Mouse (Mus musculus) neural tube, embryonic 11.5 days (tissue): Measurements from ENCODE around the gene Cmc1. TPM values are rescaled to one million over a fixed set of nuclear protein-coding genes. Genes with fewer than 3 reads are reported as not detected.

ENCODE experiments used
- ATAC-seq: fragments of 200-750 bp; cut with Nextera tagmentation; 2 replicates; pipeline ENCODE4 v1.8.0; 2017; ENCODE audit warnings: moderate number of reproducible peaks, mild to moderate bottlenecking, moderate TSS enrichment, moderate library complexity; ENCODE audit not compliant: insufficient read depth, low FRiP score, low TSS enrichment
- DNase-seq: peaks from one replicate; pipeline ENCODE4 v3.0.0-alpha.2; 2015; ENCODE audit warnings: low spot score
- H3K27ac ChIP-seq: fragments of 300-500 bp; sonication (generic); 2 replicates; pipeline ENCODE4 v1.5.1; 2014; ENCODE audit warnings: low read depth, mild to moderate bottlenecking, low read length
- H3K27me3 ChIP-seq: fragments of 300-500 bp; sonication (generic); 2 replicates; pipeline ENCODE4 v1.6.1; 2014; ENCODE audit warnings: mild to moderate bottlenecking, low read length, mixed read lengths; ENCODE audit not compliant: control insufficient read depth, insufficient read depth
- H3K36me3 ChIP-seq: fragments of 300-500 bp; sonication (generic); 2 replicates; pipeline ENCODE4 v1.6.1; 2014; ENCODE audit warnings: mild to moderate bottlenecking, low read length, moderate library complexity, mixed read lengths; ENCODE audit not compliant: control insufficient read depth, insufficient read depth
- H3K4me1 ChIP-seq: fragments of 300-500 bp; sonication (generic); 2 replicates; pipeline ENCODE4 v1.6.1; 2014; ENCODE audit warnings: low read length, mixed read lengths; ENCODE audit not compliant: control insufficient read depth, insufficient read depth
- H3K4me2 ChIP-seq: fragments of 300-500 bp; sonication (generic); 2 replicates; pipeline ENCODE4 v1.6.1; 2014; ENCODE audit warnings: low read depth, mild to moderate bottlenecking, moderate library complexity
- H3K4me3 ChIP-seq: fragments of 300-500 bp; sonication (generic); 2 replicates; pipeline ENCODE4 v1.5.1; 2014; ENCODE audit warnings: low read depth, low read length
- H3K9ac ChIP-seq: fragments of 300-500 bp; sonication (generic); 2 replicates; pipeline ENCODE4 v1.6.1; 2014; ENCODE audit warnings: mild to moderate bottlenecking, low read length
- H3K9me3 ChIP-seq: fragments of 300-500 bp; sonication (generic); 2 replicates; pipeline ENCODE4 v1.6.1; 2016; ENCODE audit warnings: low read length; ENCODE audit not compliant: control insufficient read depth
- WGBS: fragments of 180-500 bp; shearing (Covaris S2); extraction: QIAGEN DNeasy Blood & Tissue Kit; methylation state at CpG from one replicate; pipeline ENCODE4 v1.1.7; 2014; 5-methylcytosine and 5-hydroxymethylcytosine counted together
- polyA plus RNA-seq: library from polyadenylated mRNA; unstranded; fragments of >200 nt; fragmentation: Nextera tagmentation; extraction: Ambion mirVana; gene quantifications from 2 replicates; pipeline ENCODE4 v1.2.1, GENCODE M21; 2014

Gene Cmc1
- polyA plus RNA-seq: 38.7 and 40.5 TPM in 2 replicates

DNA sequence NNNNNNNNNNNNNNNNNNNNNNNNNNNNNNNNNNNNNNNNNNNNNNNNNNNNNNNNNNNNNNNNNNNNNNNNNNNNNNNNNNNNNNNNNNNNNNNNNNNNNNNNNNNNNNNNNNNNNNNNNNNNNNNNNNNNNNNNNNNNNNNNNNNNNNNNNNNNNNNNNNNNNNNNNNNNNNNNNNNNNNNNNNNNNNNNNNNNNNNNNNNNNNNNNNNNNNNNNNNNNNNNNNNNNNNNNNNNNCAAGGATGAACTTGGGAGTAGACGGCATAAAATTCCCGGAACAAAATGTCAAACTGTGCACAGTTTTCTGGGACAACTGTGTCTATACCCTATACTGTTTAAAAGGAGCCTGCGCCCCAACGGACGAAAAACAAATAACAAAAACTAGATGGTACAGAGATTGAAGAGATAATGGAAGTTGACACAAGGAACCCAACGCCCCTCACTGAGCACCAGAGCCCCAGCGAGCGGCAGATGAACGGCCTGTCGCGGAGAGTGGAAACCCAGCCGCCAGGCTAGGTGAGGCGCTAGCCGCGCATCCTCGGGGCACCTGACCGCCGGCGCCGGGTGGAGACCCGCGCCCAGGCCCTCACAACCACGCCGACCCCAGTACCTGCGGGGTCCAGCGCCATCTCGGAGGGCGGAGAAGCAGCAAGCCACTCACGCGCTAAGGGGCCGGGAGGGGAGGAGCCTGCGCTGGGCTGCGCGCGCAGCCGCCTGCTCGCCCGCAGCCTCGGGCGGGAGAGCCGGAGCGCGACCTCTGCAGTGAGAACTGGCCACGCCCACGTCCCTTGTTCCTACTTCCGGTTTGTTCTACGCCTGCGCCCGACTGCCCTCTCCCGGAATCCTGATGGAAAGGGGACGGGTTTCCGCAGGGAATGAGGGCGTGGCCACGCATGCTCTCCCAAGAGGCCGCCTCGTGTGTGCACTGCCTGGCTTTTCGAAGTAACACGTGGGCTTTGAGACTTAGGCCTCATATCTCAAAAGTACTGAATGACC, at the start of gene Cmc1:
Gene Cmc1, minus strand, starts transcription at position 771 of the 996 bp plus-strand sequence.
- Histone ChIP-seq H3K27me3 (no peaks in the 10 kb centered on the region), H3K4me1 (no peaks in the 10 kb centered on the region), H3K27ac (no peak within 1 kb of the TSS), H3K4me3 (peak within 1 kb of the TSS; percentile 79), H3K9ac (peak within 1 kb of the TSS; percentile 88), H3K36me3 (no peaks in the 10 kb centered on the region), H3K4me2 (peak within 1 kb of the TSS; percentile 43), H3K9me3 (no peaks in the 10 kb centered on the region)
- peak; percentile 96 for ATAC-seq
- DNase-seq: peak; percentile 99
- WGBS: 2% methylated on average over 56 of the region's 58 CpGs

DNA sequence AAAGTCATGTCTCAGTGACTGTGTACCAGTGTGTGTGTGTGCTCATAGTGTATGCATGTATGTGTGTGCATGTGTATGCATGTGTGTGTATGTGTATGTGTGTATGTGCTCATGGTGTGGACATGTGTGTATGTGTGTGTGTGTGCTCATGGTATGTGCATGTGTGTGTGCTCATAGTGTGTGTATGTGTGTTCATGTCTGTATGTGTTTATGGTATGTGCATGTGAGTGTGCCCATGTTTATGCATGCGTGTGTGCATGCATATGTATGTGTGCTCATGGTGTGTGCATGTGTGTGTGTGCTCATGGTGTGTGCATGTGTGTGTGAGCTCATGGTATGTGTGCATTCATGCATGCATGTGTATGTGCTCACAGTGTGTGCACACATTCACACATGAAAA, 48.6 kb upstream of the Cmc1 start:
- ATAC-seq: no peak
- Histone ChIP-seq H3K9me3 (no peaks in the 10 kb centered on the region), H3K4me1 (no peaks in the 10 kb centered on the region), H3K36me3 (no peaks in the 10 kb centered on the region), H3K27me3 (no peaks in the 10 kb centered on the region), H3K27ac (no peak overlapping the region), H3K9ac (no peak overlapping the region), H3K4me3 (no peak overlapping the region), H3K4me2 (no peak overlapping the region)
- WGBS: 87% methylated on average over 1 of the region's 1 CpGs
- no peak for DNase-seq

DNA sequence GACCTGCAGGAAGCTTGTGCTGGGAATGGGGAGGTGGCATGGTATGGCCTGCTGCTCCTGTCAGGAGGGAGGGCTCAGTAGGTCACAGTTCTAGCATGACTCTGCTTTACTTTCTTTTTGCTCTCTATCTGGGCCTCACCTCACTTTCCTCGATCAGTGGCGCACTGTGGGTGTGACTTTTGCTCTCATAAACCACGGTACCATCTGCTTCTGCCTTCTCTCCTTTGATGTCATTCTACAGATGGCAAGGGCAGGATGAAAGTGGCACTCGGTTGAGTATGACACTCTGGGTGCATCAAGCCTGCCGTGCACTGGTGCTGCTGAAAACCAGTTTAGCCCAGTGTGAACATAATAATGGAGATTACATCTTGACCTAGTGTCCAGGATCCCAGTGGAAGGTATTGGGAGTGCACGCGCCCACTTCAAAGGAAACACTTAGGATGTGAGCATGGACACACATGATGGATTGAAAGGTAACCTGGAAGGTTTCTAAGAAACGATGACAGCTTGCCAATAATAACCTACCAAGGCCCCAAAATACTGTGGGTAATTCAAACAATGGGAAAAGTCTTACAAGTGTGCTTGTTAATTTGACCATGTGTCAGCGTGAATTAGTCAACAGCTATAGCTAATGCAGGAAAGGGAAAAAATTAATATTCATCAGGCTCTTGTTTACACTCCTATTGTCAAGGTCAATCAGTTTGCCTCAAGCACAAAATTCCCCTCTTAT, 46.8 kb upstream of the Cmc1 start:
- DNase-seq: no peak

DNA sequence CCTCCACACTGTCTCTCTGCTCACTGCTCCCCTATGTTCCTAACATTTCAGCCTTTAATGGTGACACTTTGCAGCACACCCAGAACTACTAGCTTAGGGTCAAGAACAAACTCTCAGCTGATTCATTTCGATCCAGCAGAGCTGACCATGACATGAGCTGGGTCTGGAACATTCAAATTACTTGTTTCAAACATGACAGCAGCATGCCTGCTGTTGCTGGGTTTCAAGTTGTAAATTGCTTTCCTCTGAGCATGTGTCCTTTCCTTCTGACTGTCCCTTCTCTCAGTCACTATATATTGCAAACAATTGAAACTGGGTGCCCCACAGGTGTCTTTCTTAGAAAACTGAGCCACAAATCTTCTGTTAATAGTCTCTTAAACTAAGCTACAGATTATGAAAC, 43.3 kb upstream of the Cmc1 start:
- WGBS: 96% methylated on average over 1 of the region's 1 CpGs
- DNase-seq: no peak
- no peaks in the 10 kb centered on the region for H3K36me3 ChIP-seq
- no peak overlapping the region for H3K27ac ChIP-seq
- no peaks in the 10 kb centered on the region for H3K9me3 ChIP-seq
- no peaks in the 10 kb centered on the region for H3K27me3 ChIP-seq
- no peak overlapping the region for H3K4me3 ChIP-seq
- H3K4me1 ChIP-seq: no peaks in the 10 kb centered on the region
- no peak for ATAC-seq
- H3K4me2 ChIP-seq: no peak overlapping the region
- no peak overlapping the region for H3K9ac ChIP-seq

More for the DNA sequence above, 46.8 kb upstream of the Cmc1 start:
- no peak overlapping the region for H3K4me2 ChIP-seq
- no peaks in the 10 kb centered on the region for H3K9me3 ChIP-seq
- ATAC-seq: no peak
- no peak overlapping the region for H3K27ac ChIP-seq
- H3K36me3 ChIP-seq: no peaks in the 10 kb centered on the region
- H3K4me3 ChIP-seq: no peak overlapping the region
- no peaks in the 10 kb centered on the region for H3K27me3 ChIP-seq
- H3K4me1 ChIP-seq: no peaks in the 10 kb centered on the region
- H3K9ac ChIP-seq: no peak overlapping the region
- 90% methylated on average over 9 of the region's 9 CpGs for WGBS

DNA sequence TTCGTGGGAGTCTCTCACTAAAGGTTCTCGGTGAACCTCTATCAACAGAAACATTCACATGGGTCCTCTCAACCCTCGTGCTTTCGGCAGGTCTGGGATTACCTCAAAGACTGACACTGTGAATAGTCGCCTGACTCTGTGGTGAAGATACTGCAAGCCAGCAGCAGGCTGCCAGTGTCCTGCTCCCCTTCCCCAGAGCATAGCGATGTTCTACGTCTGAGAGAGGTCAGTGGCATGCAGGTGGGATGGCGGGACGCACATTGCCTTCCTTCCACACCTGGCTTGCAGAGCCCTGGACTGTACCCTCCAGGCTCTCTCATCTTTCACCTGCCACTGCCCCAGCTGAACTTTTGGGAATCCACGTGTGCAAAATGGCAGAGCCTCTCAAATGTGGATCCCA, 41.3 kb upstream of the Cmc1 start:
- H3K9me3 ChIP-seq: no peaks in the 10 kb centered on the region
- H3K9ac ChIP-seq: no peak overlapping the region
- ATAC-seq: no peak
- H3K27me3 ChIP-seq: no peaks in the 10 kb centered on the region
- H3K4me2 ChIP-seq: no peak overlapping the region
- H3K4me1 ChIP-seq: no peaks in the 10 kb centered on the region
- H3K4me3 ChIP-seq: no peak overlapping the region
- no peak for DNase-seq
- H3K27ac ChIP-seq: no peak overlapping the region
- H3K36me3 ChIP-seq: no peaks in the 10 kb centered on the region
- WGBS: 83% methylated on average over 10 of the region's 10 CpGs

DNA sequence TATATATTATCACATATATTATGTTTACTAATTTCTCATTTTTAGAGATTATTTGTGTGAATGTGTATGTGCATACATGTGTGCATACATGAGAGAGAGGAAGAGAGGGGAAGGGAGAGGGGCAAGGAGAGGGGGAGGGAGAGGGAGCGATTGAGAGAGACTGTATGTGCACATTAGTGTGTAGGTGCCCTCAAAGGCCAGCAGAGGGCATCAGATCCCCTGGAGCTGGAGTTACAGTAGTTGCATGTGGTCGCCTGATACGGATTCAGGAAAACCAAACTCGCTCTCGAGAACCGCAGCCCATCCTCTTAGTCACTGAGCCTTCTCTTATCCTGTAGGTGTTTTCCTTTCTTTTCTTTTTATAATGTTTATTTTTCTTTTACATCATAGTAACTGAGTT, 38.4 kb upstream of the Cmc1 start:
- no peak overlapping the region for H3K27ac ChIP-seq
- no peak overlapping the region for H3K4me3 ChIP-seq
- H3K4me2 ChIP-seq: no peak overlapping the region
- whole genome bisulfite sequencing: 93% methylated on average over 6 of the region's 6 CpGs
- H3K27me3 ChIP-seq: no peaks in the 10 kb centered on the region
- DNase-seq (no peak), ATAC-seq (no peak)
- no peaks in the 10 kb centered on the region for H3K9me3 ChIP-seq
- no peak overlapping the region for H3K9ac ChIP-seq
- no peaks in the 10 kb centered on the region for H3K4me1 ChIP-seq
- H3K36me3 ChIP-seq: no peaks in the 10 kb centered on the region

DNA sequence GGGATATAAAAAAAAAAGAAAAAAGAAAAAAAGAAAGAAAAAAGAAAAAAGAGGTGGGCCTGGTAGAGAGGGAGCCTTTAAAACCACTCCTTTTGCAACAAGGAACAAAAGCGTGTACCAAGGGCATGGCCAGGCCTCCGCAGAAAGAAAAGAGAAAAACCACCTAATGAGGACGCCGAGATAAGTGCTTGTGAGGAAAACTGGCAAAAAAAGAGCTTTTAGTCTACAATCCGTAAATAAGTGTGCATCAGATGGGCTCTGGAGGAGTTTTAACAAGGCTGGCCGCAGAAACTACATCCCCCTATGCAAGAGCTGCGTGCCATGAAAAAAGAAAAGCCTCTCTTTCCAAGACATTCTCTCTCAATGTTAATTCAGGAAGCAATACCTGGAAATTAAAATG, 37.4 kb upstream of the Cmc1 start:
- no peaks in the 10 kb centered on the region for H3K9me3 ChIP-seq
- no peak overlapping the region for H3K4me2 ChIP-seq
- DNase-seq (no peak), ATAC-seq (no peak)
- no peak overlapping the region for H3K4me3 ChIP-seq
- 91% methylated on average over 7 of the region's 7 CpGs for WGBS
- no peak overlapping the region for H3K9ac ChIP-seq
- H3K27ac ChIP-seq: no peak overlapping the region
- H3K4me1 ChIP-seq: no peaks in the 10 kb centered on the region
- H3K27me3 ChIP-seq: no peaks in the 10 kb centered on the region
- H3K36me3 ChIP-seq: no peaks in the 10 kb centered on the region

DNA sequence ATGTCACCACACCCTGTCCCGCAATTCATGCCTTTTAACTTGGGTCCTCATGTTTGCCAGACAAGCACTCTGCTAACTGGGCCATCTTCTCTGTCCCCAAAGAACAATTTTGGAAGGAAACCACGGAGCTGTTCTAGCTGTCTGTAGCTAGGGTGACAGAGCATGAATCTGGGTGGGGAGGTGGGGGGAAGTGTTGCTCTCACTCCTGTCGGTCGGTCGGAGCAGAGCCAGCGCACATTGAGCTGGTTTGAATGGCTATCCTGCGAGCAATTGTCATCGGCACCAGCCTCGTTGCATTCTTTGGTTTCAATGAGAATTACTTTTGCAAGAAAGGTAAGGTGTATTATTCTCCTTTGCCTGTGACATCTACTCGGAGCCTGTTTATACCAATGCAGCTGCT, 36.8 kb upstream of the Cmc1 start:
- H3K4me2 ChIP-seq: no peak overlapping the region
- WGBS: 88% methylated on average over 10 of the region's 10 CpGs
- H3K9me3 ChIP-seq: no peaks in the 10 kb centered on the region
- no peaks in the 10 kb centered on the region for H3K4me1 ChIP-seq
- H3K4me3 ChIP-seq: no peak overlapping the region
- H3K9ac ChIP-seq: no peak overlapping the region
- H3K36me3 ChIP-seq: no peaks in the 10 kb centered on the region
- H3K27ac ChIP-seq: no peak overlapping the region
- no peaks in the 10 kb centered on the region for H3K27me3 ChIP-seq
- ATAC-seq: no peak
- no peak for DNase-seq
